29 mouse cellular contexts compared by ENCODE assay signal in the genomic region with DNA sequence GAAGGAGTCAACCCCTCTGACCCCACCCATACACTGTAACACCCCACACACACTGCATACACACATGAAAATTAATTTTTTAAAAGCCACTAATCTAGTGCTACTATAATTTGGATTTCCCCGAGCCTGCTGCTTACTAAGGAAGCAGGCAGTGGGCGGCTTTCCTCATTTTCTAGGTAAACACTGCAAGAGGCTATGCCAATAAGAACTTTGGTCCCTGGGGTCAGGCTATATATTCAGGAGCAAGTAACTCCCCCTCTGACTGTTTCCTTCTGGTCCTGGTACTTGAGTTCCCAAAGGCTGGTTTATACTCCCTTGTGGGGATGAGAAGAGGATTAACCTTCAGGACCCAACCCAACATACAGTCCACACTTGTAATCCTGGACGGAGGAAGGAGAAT. TPM values are rescaled to one million over a fixed set of nuclear protein-coding genes. Genes with fewer than 3 reads are reported as not detected.
A peak's percentile ranks its signal among the peaks of the same experiment; 100 is the strongest.
DNase-seq lines count a peak whose midpoint lies in the region; ATAC-seq and TF ChIP-seq lines count a peak whose summit lies in the region.
"Had no signal": no experiment of that assay in that cellular context is flagged by ENCODE, and none has a peak within 500 bp of the region (broad histone marks: within the 10 kb centered on the region; RNA-seq: fewer than 3 reads in every experiment).

No protein-coding gene starts in this region.

- no peaks in the 10 kb centered on the region for H3K79me2 ChIP-seq in heart, adult 2 months (replicated peaks; ENCODE audit: control insufficient read depth, insufficient read depth, low read length)

- WGBS in heart, embryonic 13.5 days = 79% methylated on average over 3 of the region's 3 CpGs
- WGBS in heart, adult 2 months = 58% methylated on average over 3 of the region's 3 CpGs
- WGBS in intestine, embryonic 15.5 days = 62% methylated on average over 3 of the region's 3 CpGs
- 60% methylated on average over 3 of the region's 3 CpGs for whole genome bisulfite sequencing in intestine, embryonic 16.5 days
- 89% methylated on average over 3 of the region's 3 CpGs for WGBS in bone marrow, adult 2 months

- TF ChIP-seq EP300 in heart, adult 2 months (IDR thresholded peaks at IDR 0.05; ENCODE audit: insufficient read depth, low read depth, low read length) = no peak

- H3K9me3 ChIP-seq in heart, embryonic 13.5 days = no peaks in the 10 kb centered on the region
- H3K9me3 ChIP-seq in intestine, embryonic 15.5 days = no peaks in the 10 kb centered on the region
- no peaks in the 10 kb centered on the region for H3K9me3 ChIP-seq in intestine, embryonic 16.5 days (ENCODE audit: control insufficient read depth, low read length)
- H3K9me3 ChIP-seq: forebrain, embryonic 10.5 days; forebrain, embryonic 13.5 days; heart, embryonic 10.5 days; heart, embryonic 15.5 days; hindbrain, embryonic 12.5 days; hindbrain, embryonic 15.5 days had no signal

- H3K27me3 ChIP-seq in heart, embryonic 13.5 days (replicated peaks) = no peaks in the 10 kb centered on the region
- H3K27me3 ChIP-seq in heart, adult 2 months (ENCODE audit: control insufficient read depth, insufficient read depth, low read length) = no peaks in the 10 kb centered on the region
- H3K27me3 ChIP-seq in intestine, embryonic 15.5 days (replicated peaks) = no peaks in the 10 kb centered on the region
- no peaks in the 10 kb centered on the region for H3K27me3 ChIP-seq in intestine, embryonic 16.5 days (replicated peaks; ENCODE audit: control insufficient read depth, insufficient read depth, low read length)
- H3K27me3 ChIP-seq: forebrain, embryonic 13.5 days; heart, embryonic 15.5 days; hindbrain, embryonic 12.5 days; hindbrain, embryonic 15.5 days had no signal

- TF ChIP-seq POLR2A in heart, adult 2 months (IDR thresholded peaks at IDR 0.05; ENCODE audit: insufficient read depth, low read depth, low read length) = no peak
- no peak for TF ChIP-seq POLR2A in bone marrow, adult 2 months (IDR thresholded peaks at IDR 0.05; ENCODE audit: borderline replicate concordance, control insufficient read depth, low read depth, low read length)

- no peak for DNase-seq in heart, adult 2 months
- DNase-seq in gastrocnemius, adult 2 months = no peak
- DNase-seq in layer of hippocampus, adult 18-20 months (ENCODE audit: low spot score in 2 of 2) = no peak
- DNase-seq: adrenal gland, adult 2 months; adrenal gland, postnatal 25 days; cerebellum, adult 18-20 months; cerebellum, adult 9-10 months; cerebellum, postnatal 14 days; gastrocnemius, postnatal 14 days; heart, adult 11 months; heart, postnatal 14 days; kidney, adult 11 months had no signal

- no peak for TF ChIP-seq CTCF in heart, adult 2 months (IDR thresholded peaks at IDR 0.05)
- no peak for TF ChIP-seq CTCF in bone marrow, adult 2 months (IDR thresholded peaks at IDR 0.05; ENCODE audit: control insufficient read depth, insufficient read depth, low read length)
- TF ChIP-seq CTCF in gastrocnemius, adult 2 months (IDR thresholded peaks at IDR 0.05) = no peak

- intact Hi-C loops in heart, adult 2 months (cut with DNase I) = no loop called here
- intact Hi-C loops in gastrocnemius, adult 2 months (cut with DNase I) = no loop called here

- 0 out of 2 replicates have a peak overlapping the region, but pooled peaks have one; percentile 6 for H3K27ac ChIP-seq in heart, embryonic 13.5 days (replicated peaks)
- H3K27ac ChIP-seq in heart, adult 2 months = no peak overlapping the region
- H3K27ac ChIP-seq in intestine, embryonic 15.5 days = no peak overlapping the region
- H3K27ac ChIP-seq in intestine, embryonic 16.5 days (ENCODE audit: low read length) = no peak overlapping the region
- H3K27ac ChIP-seq in bone marrow, adult 2 months (ENCODE audit: control insufficient read depth, insufficient read depth, low read depth, low read length, poor library complexity) = peak overlapping the region; percentile 3; the same call in 1 of the 2 replicates
- no peak overlapping the region for H3K27ac ChIP-seq in gastrocnemius, adult 2 months
- H3K27ac ChIP-seq: forebrain, embryonic 10.5 days; forebrain, embryonic 13.5 days; heart, embryonic 10.5 days; heart, embryonic 15.5 days; hindbrain, embryonic 12.5 days; hindbrain, embryonic 15.5 days had no signal

- peaks cover 98% of the 10 kb centered on the region for H3K36me3 ChIP-seq in heart, embryonic 13.5 days
- peaks cover 2% of the 10 kb centered on the region; the same call in 1 of the 2 replicates for H3K36me3 ChIP-seq in heart, adult 2 months (ENCODE audit: control insufficient read depth, insufficient read depth, low read length)
- H3K36me3 ChIP-seq in intestine, embryonic 15.5 days = peaks cover 55% of the 10 kb centered on the region
- peaks cover 20% of the 10 kb centered on the region for H3K36me3 ChIP-seq in intestine, embryonic 16.5 days (ENCODE audit: control insufficient read depth, insufficient read depth, low read length)

- no peak overlapping the region for H3K4me3 ChIP-seq in heart, embryonic 13.5 days
- no peak overlapping the region for H3K4me3 ChIP-seq in heart, adult 2 months
- H3K4me3 ChIP-seq in intestine, embryonic 15.5 days (replicated peaks) = no peak overlapping the region
- H3K4me3 ChIP-seq in intestine, embryonic 16.5 days (ENCODE audit: low read length) = no peak overlapping the region
- no peak overlapping the region for H3K4me3 ChIP-seq in bone marrow, adult 2 months (replicated peaks; ENCODE audit: control insufficient read depth, low read depth, low read length)
- H3K4me3 ChIP-seq in gastrocnemius, adult 2 months = no peak overlapping the region
- H3K4me3 ChIP-seq: forebrain, embryonic 10.5 days; forebrain, embryonic 13.5 days; heart, embryonic 10.5 days; heart, embryonic 15.5 days; hindbrain, embryonic 12.5 days; hindbrain, embryonic 15.5 days had no signal

- ATAC-seq in heart, embryonic 13.5 days (ENCODE audit: extremely low read depth, insufficient number of reproducible peaks, low FRiP score, low TSS enrichment) = no peak
- peak; percentile 41; the same call in 1 of the 2 replicates for ATAC-seq in intestine, embryonic 15.5 days
- no peak for ATAC-seq in intestine, embryonic 16.5 days
- ATAC-seq: forebrain, embryonic 13.5 days; forebrain, embryonic 16.5 days had no signal

- peaks cover 10% of the 10 kb centered on the region for H3K4me1 ChIP-seq in heart, embryonic 13.5 days
- H3K4me1 ChIP-seq in heart, adult 2 months (ENCODE audit: control insufficient read depth, insufficient read depth, low read length) = peaks cover 1% of the 10 kb centered on the region; the same call in 1 of the 2 replicates
- H3K4me1 ChIP-seq in intestine, embryonic 15.5 days (replicated peaks) = no peaks in the 10 kb centered on the region
- H3K4me1 ChIP-seq in intestine, embryonic 16.5 days (ENCODE audit: control insufficient read depth, insufficient read depth, low read length) = no peaks in the 10 kb centered on the region
- no peaks in the 10 kb centered on the region; the same call in 1 of the 2 replicates for H3K4me1 ChIP-seq in bone marrow, adult 2 months (ENCODE audit: control insufficient read depth, insufficient read depth, low read length)
- H3K4me1 ChIP-seq: forebrain, embryonic 10.5 days; forebrain, embryonic 13.5 days; heart, embryonic 10.5 days; hindbrain, embryonic 12.5 days; hindbrain, embryonic 15.5 days had no signal

- no peak overlapping the region for H3K9ac ChIP-seq in heart, embryonic 13.5 days
- no peak overlapping the region for H3K9ac ChIP-seq in heart, adult 2 months (ENCODE audit: low read depth, low read length)
- no peak overlapping the region for H3K9ac ChIP-seq in intestine, embryonic 15.5 days
- no peak overlapping the region for H3K9ac ChIP-seq in intestine, embryonic 16.5 days (ENCODE audit: low read depth, low read length)
- H3K9ac ChIP-seq: forebrain, embryonic 13.5 days; heart, embryonic 15.5 days; hindbrain, embryonic 12.5 days; hindbrain, embryonic 15.5 days had no signal

- no peak overlapping the region for H3K4me2 ChIP-seq in heart, embryonic 13.5 days
- H3K4me2 ChIP-seq in intestine, embryonic 15.5 days (replicated peaks) = no peak overlapping the region
- H3K4me2 ChIP-seq in intestine, embryonic 16.5 days (ENCODE audit: low read depth, low read length) = no peak overlapping the region
- H3K4me2 ChIP-seq: forebrain, embryonic 13.5 days; heart, embryonic 15.5 days; hindbrain, embryonic 12.5 days; hindbrain, embryonic 15.5 days had no signal

RNA-seq across cellular contexts. Expression of a gene that starts 12.5 kb away (rescaled TPM):
- 383 and 399 TPM in 2 replicates for polyA plus RNA-seq in heart, embryonic 13.5 days (2015; fragmentation: Nextera tagmentation; extraction: Ambion mirVana)
- 1 to 10 TPM; 3.5 to 5.1 TPM for total RNA-seq in heart, adult 2 months (2021)
- polyA plus RNA-seq in heart, adult 2 months (2012; rRNA removed) = 5.1 and 7.0 TPM in 2 replicates
- 432 and 487 TPM in 2 replicates for polyA plus RNA-seq in intestine, embryonic 15.5 days (2015; fragmentation: Nextera tagmentation; extraction: Ambion mirVana)
- 289 and 312 TPM in 2 replicates for polyA plus RNA-seq in intestine, embryonic 16.5 days (2015; fragmentation: Nextera tagmentation; extraction: Ambion mirVana)
- polyA plus RNA-seq in bone marrow, adult 2 months (2011; ENCODE audit: insufficient read depth, insufficient read length, low replicate concordance, missing spikeins) = 14.6 and 53.8 TPM in 2 replicates
- 1 to 10 TPM in 1 of 2 experiments, under 1 TPM in 1; 0.69 to 1.1 TPM for total RNA-seq in gastrocnemius, adult 2 months (2021)
- 10 to 100 TPM; 72.5 to 76.6 TPM for total RNA-seq in layer of hippocampus, adult 18-20 months (2021)

RNA-seq across cellular contexts. Expression of a gene that starts 16.6 kb away (rescaled TPM):
- 127 and 141 TPM in 2 replicates for polyA plus RNA-seq in heart, embryonic 13.5 days (2015; fragmentation: Nextera tagmentation; extraction: Ambion mirVana)
- total RNA-seq in heart, adult 2 months (2021) = 10 to 100 TPM; 15.7 to 16.1 TPM
- 17.9 and 35.2 TPM in 2 replicates for polyA plus RNA-seq in heart, adult 2 months (2012; rRNA removed)
- 200 and 203 TPM in 2 replicates for polyA plus RNA-seq in intestine, embryonic 15.5 days (2015; fragmentation: Nextera tagmentation; extraction: Ambion mirVana)
- polyA plus RNA-seq in intestine, embryonic 16.5 days (2015; fragmentation: Nextera tagmentation; extraction: Ambion mirVana) = 196 and 207 TPM in 2 replicates
- polyA plus RNA-seq in bone marrow, adult 2 months (2011; ENCODE audit: insufficient read depth, insufficient read length, low replicate concordance, missing spikeins) = 78.4 and 100 TPM in 2 replicates
- total RNA-seq in gastrocnemius, adult 2 months (2021) = 10 to 100 TPM in 1 of 2 experiments, 1 to 10 TPM in 1; 9.1 to 10.6 TPM
- total RNA-seq in layer of hippocampus, adult 18-20 months (2021) = 10 to 100 TPM; 36.9 to 43.0 TPM

RNA-seq across cellular contexts. Expression of a gene that starts 34.9 kb away (rescaled TPM):
- not detected in 2 replicates for polyA plus RNA-seq in heart, embryonic 13.5 days (2015; fragmentation: Nextera tagmentation; extraction: Ambion mirVana)
- under 1 TPM in 1 of 2 experiments, not detected in 1; 0.45 TPM for total RNA-seq in heart, adult 2 months (2021)
- polyA plus RNA-seq in heart, adult 2 months (2012; rRNA removed) = 0.64 TPM in 1 of 2 replicates, not detected in the other
- polyA plus RNA-seq in intestine, embryonic 15.5 days (2015; fragmentation: Nextera tagmentation; extraction: Ambion mirVana) = not detected in 2 replicates
- polyA plus RNA-seq in intestine, embryonic 16.5 days (2015; fragmentation: Nextera tagmentation; extraction: Ambion mirVana) = not detected in 2 replicates
- polyA plus RNA-seq in bone marrow, adult 2 months (2011; ENCODE audit: insufficient read depth, insufficient read length, low replicate concordance, missing spikeins) = 2.8 TPM in 1 of 2 replicates, not detected in the other
- not detected for total RNA-seq in gastrocnemius, adult 2 months (2021)
- total RNA-seq in layer of hippocampus, adult 18-20 months (2021) = not detected
- total RNA-seq: adrenal gland, adult 2 months; adrenal gland, postnatal 25 days; gastrocnemius, adult 18-20 months; gastrocnemius, postnatal 14 days; gastrocnemius, postnatal 4 days; heart, postnatal 14 days; hematopoietic stem cell, adult 5-6 weeks; MEL had no signal
- polyA plus RNA-seq: embryonic facial prominence, embryonic 11.5 days; embryonic facial prominence, embryonic 14.5 days; forebrain, embryonic 10.5 days; forebrain, embryonic 13.5 days; heart, embryonic 10.5 days; heart, embryonic 15.5 days; hindbrain, embryonic 12.5 days had no signal

RNA-seq across cellular contexts. Expression of a gene that starts 35.1 kb away (rescaled TPM):
- polyA plus RNA-seq in heart, embryonic 13.5 days (2015; fragmentation: Nextera tagmentation; extraction: Ambion mirVana) = not detected in 2 replicates
- total RNA-seq in heart, adult 2 months (2021) = not detected
- polyA plus RNA-seq in heart, adult 2 months (2012; rRNA removed) = 0.14 TPM in 1 of 2 replicates, not detected in the other
- polyA plus RNA-seq in intestine, embryonic 15.5 days (2015; fragmentation: Nextera tagmentation; extraction: Ambion mirVana) = not detected in 2 replicates
- polyA plus RNA-seq in intestine, embryonic 16.5 days (2015; fragmentation: Nextera tagmentation; extraction: Ambion mirVana) = not detected in 2 replicates
- not detected in 2 replicates for polyA plus RNA-seq in bone marrow, adult 2 months (2011; ENCODE audit: insufficient read depth, insufficient read length, low replicate concordance, missing spikeins)
- not detected for total RNA-seq in gastrocnemius, adult 2 months (2021)
- not detected for total RNA-seq in layer of hippocampus, adult 18-20 months (2021)
- total RNA-seq: adrenal gland, adult 2 months; adrenal gland, postnatal 25 days; gastrocnemius, adult 18-20 months; gastrocnemius, postnatal 14 days; gastrocnemius, postnatal 4 days; heart, postnatal 14 days; hematopoietic stem cell, adult 5-6 weeks; MEL had no signal
- polyA plus RNA-seq: adrenal gland, adult 2 months; embryonic facial prominence, embryonic 11.5 days; embryonic facial prominence, embryonic 14.5 days; forebrain, embryonic 10.5 days; forebrain, embryonic 13.5 days; heart, embryonic 10.5 days; heart, embryonic 15.5 days; hindbrain, embryonic 12.5 days had no signal

RNA-seq across cellular contexts. Expression of a gene that starts 47.6 kb away (rescaled TPM):
- 2.8 and 7.0 TPM in 2 replicates for polyA plus RNA-seq in heart, embryonic 13.5 days (2015; fragmentation: Nextera tagmentation; extraction: Ambion mirVana)
- 1 to 10 TPM in 1 of 2 experiments, under 1 TPM in 1; 0.84 to 1.1 TPM for total RNA-seq in heart, adult 2 months (2021)
- 1.6 and 3.5 TPM in 2 replicates for polyA plus RNA-seq in heart, adult 2 months (2012; rRNA removed)
- 7.6 and 9.7 TPM in 2 replicates for polyA plus RNA-seq in intestine, embryonic 15.5 days (2015; fragmentation: Nextera tagmentation; extraction: Ambion mirVana)
- 6.1 and 7.9 TPM in 2 replicates for polyA plus RNA-seq in intestine, embryonic 16.5 days (2015; fragmentation: Nextera tagmentation; extraction: Ambion mirVana)
- 10.2 and 17.8 TPM in 2 replicates for polyA plus RNA-seq in bone marrow, adult 2 months (2011; ENCODE audit: insufficient read depth, insufficient read length, low replicate concordance, missing spikeins)
- total RNA-seq in gastrocnemius, adult 2 months (2021) = not detected
- 1 to 10 TPM; 3.4 to 3.9 TPM for total RNA-seq in layer of hippocampus, adult 18-20 months (2021)
- total RNA-seq: gastrocnemius, adult 18-20 months had no signal

Comparison
In these comparisons a context has a peak if more than half of its experiments do, and no peak if none do; other contexts are left out.
1. H3K27ac ChIP-seq: peak in heart, embryonic 13.5 days (single experiment) and bone marrow, adult 2 months (single experiment); none in heart, adult 2 months (single experiment), intestine, embryonic 15.5 days (single experiment), intestine, embryonic 16.5 days (single experiment) and gastrocnemius, adult 2 months (single experiment).